Mouse (Mus musculus): ENCODE results near the gene Gm11032. TPM values are rescaled to one million over a fixed set of nuclear protein-coding genes. Genes with fewer than 3 reads are reported as not detected.

Gene Gm11032
- polyA plus RNA-seq (2017; shearing (Covaris generic)) = not detected

DNA sequence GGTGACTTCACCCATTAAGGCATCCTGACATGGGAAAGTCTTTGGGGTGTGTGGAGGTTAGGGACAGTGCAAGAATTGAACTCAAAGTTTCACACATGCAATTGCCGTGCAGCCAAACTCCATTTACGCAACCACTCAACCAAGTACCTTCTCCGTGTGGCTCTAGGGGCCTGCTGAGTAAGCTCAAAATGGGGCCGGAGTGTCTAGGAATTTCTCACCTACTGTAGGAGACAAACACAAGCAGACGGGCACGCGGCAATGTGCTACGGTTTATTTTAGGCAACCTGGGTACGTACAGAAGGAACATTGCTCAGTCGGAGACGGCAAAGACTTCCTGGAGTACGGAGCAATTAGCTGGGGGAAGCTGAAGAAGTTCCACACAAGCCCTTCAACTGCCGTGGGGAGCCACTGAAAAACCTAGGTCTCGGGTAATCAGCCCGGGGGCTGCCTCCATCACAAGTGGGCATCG, at the start of gene Gm11032:
Gene Gm11032 (plus strand): TSS at position 51 of the 469 bp plus-strand sequence.

GRCm38 (mm10) chr11:4594608-4595500, 25.0 kb upstream of the Gm11032 start, which contains the start of gene Mtmr3:
Gene Mtmr3, minus strand, starts transcription at chr11:4594863.

DNA sequence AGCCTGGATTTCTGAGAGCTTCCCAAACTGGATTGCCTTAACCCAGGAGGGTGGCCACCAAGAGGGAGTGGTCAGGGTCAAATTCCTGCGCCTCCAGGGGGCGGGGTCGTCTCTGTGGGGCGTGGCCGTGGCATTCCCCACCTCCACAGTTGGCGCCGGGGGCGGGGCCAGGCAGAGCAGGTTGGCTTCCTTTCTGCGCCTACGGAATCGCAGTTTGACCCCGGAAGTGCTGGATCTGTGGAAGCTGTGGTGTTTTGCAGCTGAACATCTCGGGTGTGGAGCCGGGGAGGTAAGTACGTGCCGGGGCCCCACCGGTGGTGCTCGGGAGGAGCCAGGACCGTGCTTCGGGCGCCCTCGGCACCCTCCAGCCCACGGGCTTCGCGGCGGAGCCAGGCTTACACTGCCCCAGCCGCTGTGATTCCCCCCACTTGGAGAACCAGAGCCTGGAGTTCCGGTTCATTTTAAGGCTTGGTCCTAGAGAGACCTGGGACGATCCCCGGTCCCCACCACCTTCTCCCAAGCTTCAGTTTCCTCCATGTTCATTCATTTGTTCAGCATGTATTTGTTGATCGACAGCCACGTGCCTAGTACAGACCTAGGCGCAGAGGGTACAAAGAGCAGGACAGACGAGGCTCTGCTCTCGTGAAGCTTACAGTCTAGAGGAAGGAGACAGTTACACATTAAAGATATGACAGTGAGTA, 17.8 kb downstream of the Gm11032 start, which contains the start of gene Ascc2:
Gene Ascc2 (plus strand): TSS at position 214 of the 701 bp plus-strand sequence.

Other genes starting within 250 kb of the Gm11032 start
- gene Hormad2, start 179.0 kb upstream of the Gm11032 start, polyA plus RNA-seq (2017; shearing (Covaris generic)) = 1.5 TPM
- 47.1 TPM for gene Mtmr3, start 25.2 kb upstream of the Gm11032 start, polyA plus RNA-seq (2017; shearing (Covaris generic))
- gene Ascc2, start 17.7 kb downstream of the Gm11032 start, polyA plus RNA-seq (2017; shearing (Covaris generic)) = 49.5 TPM
- 469 TPM for gene Uqcr10, start 84.3 kb downstream of the Gm11032 start, polyA plus RNA-seq (2017; shearing (Covaris generic))
- gene Zmat5, start 84.6 kb downstream of the Gm11032 start, polyA plus RNA-seq (2017; shearing (Covaris generic)) = 114 TPM
- gene Cabp7, start 126.7 kb downstream of the Gm11032 start, polyA plus RNA-seq (2017; shearing (Covaris generic)) = not detected
- 27.2 TPM for gene Nf2, start 229.5 kb downstream of the Gm11032 start, polyA plus RNA-seq (2017; shearing (Covaris generic))

Measured in CD4-positive, CD25-positive, alpha-beta regulatory T cell, adult 9 weeks (primary cell).